Mouse (Mus musculus) ES-Bruce4 (cell line): ENCODE data around the gene Isg15.

Experiments used
- CTCF ChIP-seq: IDR thresholded peaks from one replicate; pipeline ENCODE4 v1.8.1; 2011; ENCODE audit warnings: low read depth, low read length
- POLR2A ChIP-seq: IDR thresholded peaks from one replicate; pipeline ENCODE4 v1.8.1; 2011; ENCODE audit warnings: low read length; ENCODE audit not compliant: insufficient read depth

GRCm38 (mm10) chr4:156154771-156155170 lies 45.8 kb downstream of the Isg15 start:
- TF ChIP-seq CTCF: no peak
- no peak for TF ChIP-seq POLR2A
